Mouse (Mus musculus) MEL (cell line): ENCODE measurements around the gene Eml2. TPM values are rescaled to one million over a fixed set of nuclear protein-coding genes. Genes with fewer than 3 reads are reported as not detected.

Experiments
- DNase-seq: peaks from one replicate; pipeline ENCODE4 v3.0.0; 2011; ENCODE audit warnings: low read depth, low spot score
- H3K27ac ChIP-seq: 2 replicates; pipeline ENCODE4 v1.5.1; 2012; ENCODE audit warnings: low read depth, mild to moderate bottlenecking, control low read depth, low read length, moderate library complexity; ENCODE audit not compliant: control insufficient read depth
- H3K27me3 ChIP-seq, 2 experiments: fragments of 150-350 bp in 1 of 2; sonication (generic) in 1 of 2; 2 replicates each; pipeline ENCODE4 v1.6.1; 2012; ENCODE audit warnings: low read length in 2 of 2, mild to moderate bottlenecking in 2 of 2, improper control_type of control experiment in 1 of 2, moderate library complexity in 1 of 2; ENCODE audit not compliant: insufficient read depth in 2 of 2, control insufficient read depth in 1 of 2
- H3K36me3 ChIP-seq, 2 experiments: 2 replicates each; pipeline ENCODE4 v1.6.1; 2012 to 2014; ENCODE audit warnings: low read length in 2 of 2, improper control_type of control experiment in 1 of 2, inconsistent platforms in 1 of 2, mild to moderate bottlenecking in 1 of 2; ENCODE audit not compliant: insufficient read depth in 2 of 2, control insufficient read depth in 1 of 2
- H3K4me1 ChIP-seq, 2 experiments: fragments of 150-350 bp in 1 of 2; sonication (generic) in 1 of 2; 2 replicates each; pipeline ENCODE4 v1.6.1; 2012; ENCODE audit warnings: low read length in 2 of 2, improper control_type of control experiment in 1 of 2, mild to moderate bottlenecking in 1 of 2; ENCODE audit not compliant: insufficient read depth in 2 of 2, control insufficient read depth in 1 of 2
- H3K4me3 ChIP-seq, 2 experiments: fragments of 150-350 bp in 1 of 2; sonication (generic) in 1 of 2; 2 replicates each; pipeline ENCODE4 v1.5.1; 2012; ENCODE audit warnings: low read depth in 2 of 2, low read length in 2 of 2, mild to moderate bottlenecking in 2 of 2, moderate library complexity in 2 of 2, control low read depth in 1 of 2, improper control_type of control experiment in 1 of 2; ENCODE audit not compliant: control insufficient read depth in 1 of 2, insufficient read depth in 1 of 2
- H3K79me2 ChIP-seq: 2 replicates; pipeline ENCODE4 v1.6.1; 2012; ENCODE audit warnings: mild to moderate bottlenecking, low read length, moderate library complexity; ENCODE audit not compliant: control insufficient read depth, poor library complexity, insufficient read depth
- H3K9ac ChIP-seq: 2 replicates; pipeline ENCODE4 v1.6.1; 2012; ENCODE audit warnings: low read depth, mild to moderate bottlenecking, control low read depth, low read length, moderate library complexity; ENCODE audit not compliant: control insufficient read depth, poor library complexity, severe bottlenecking
- H3K9me3 ChIP-seq: fragments of 150-350 bp; sonication (generic); replicated peaks from 2 replicates; pipeline ENCODE4 v1.6.1; 2012; ENCODE audit warnings: mild to moderate bottlenecking, low read length, improper control_type of control experiment, moderate library complexity; ENCODE audit not compliant: insufficient read depth
- ELF1 ChIP-seq: IDR thresholded peaks from 2 replicates; pipeline ENCODE4 v1.6.1; 2014; ENCODE audit warnings: low read depth, mild to moderate bottlenecking, inconsistent platforms, low read length, improper control_type of control experiment, moderate library complexity
- EP300 ChIP-seq, 2 experiments: IDR thresholded peaks; 2 replicates each; pipeline ENCODE4 v1.6.1; 2011; ENCODE audit warnings: improper control_type of control experiment in 2 of 2, low read length in 2 of 2, low read depth in 1 of 2, mild to moderate bottlenecking in 1 of 2
- ETS1 ChIP-seq: IDR thresholded peaks from 2 replicates; pipeline ENCODE4 v1.6.1; 2012; ENCODE audit warnings: low read depth, mild to moderate bottlenecking, inconsistent platforms, low read length, improper control_type of control experiment, moderate library complexity
- GABPA ChIP-seq: IDR thresholded peaks from 2 replicates; pipeline ENCODE4 v1.6.1; 2012; ENCODE audit warnings: low read depth, mild to moderate bottlenecking, inconsistent platforms, low read length, improper control_type of control experiment, moderate library complexity
- GATA1 ChIP-seq: IDR thresholded peaks from 2 replicates; pipeline ENCODE4 v1.6.1; 2011; ENCODE audit warnings: low read depth, low read length, improper control_type of control experiment
- HCFC1 ChIP-seq: IDR thresholded peaks from 2 replicates; pipeline ENCODE4 v1.6.1; 2012; ENCODE audit warnings: low read depth, mild to moderate bottlenecking, inconsistent platforms, low read length, improper control_type of control experiment, moderate library complexity
- KAT2A ChIP-seq: conservative IDR thresholded peaks from 2 replicates; pipeline ENCODE4 v1.6.1; 2012; ENCODE audit warnings: low read depth, low read length, improper control_type of control experiment, inconsistent platforms
- MAX ChIP-seq: IDR thresholded peaks from 2 replicates; pipeline ENCODE4 v1.6.1; 2011; ENCODE audit warnings: low read length, improper control_type of control experiment
- MXI1 ChIP-seq: IDR thresholded peaks from 2 replicates; pipeline ENCODE4 v1.6.1; 2011; ENCODE audit warnings: mild to moderate bottlenecking, low read depth, low read length, improper control_type of control experiment
- MYC ChIP-seq: IDR thresholded peaks from 2 replicates; pipeline ENCODE4 v1.6.1; 2011; ENCODE audit warnings: low read depth, mild to moderate bottlenecking, low read length, improper control_type of control experiment, moderate library complexity
- NELFE ChIP-seq: IDR thresholded peaks from 2 replicates; pipeline ENCODE4 v1.6.1; 2011; ENCODE audit warnings: low read depth, low read length, improper control_type of control experiment
- NRF1 ChIP-seq: IDR thresholded peaks from 2 replicates; pipeline ENCODE4 v1.6.1; 2014; ENCODE audit warnings: low read depth, mild to moderate bottlenecking, inconsistent platforms, low read length, improper control_type of control experiment, moderate library complexity; ENCODE audit not compliant: poor library complexity, insufficient read depth, severe bottlenecking
- POLR2A ChIP-seq, 2 experiments: IDR thresholded peaks; 2 replicates each; pipeline ENCODE4 v1.6.1; 2011 to 2012; ENCODE audit warnings: low read length in 2 of 2, mild to moderate bottlenecking in 2 of 2, control low read depth in 1 of 2, improper control_type of control experiment in 1 of 2, low read depth in 1 of 2, moderate library complexity in 1 of 2; ENCODE audit not compliant: control insufficient read depth in 1 of 2, insufficient read depth in 1 of 2, poor library complexity in 1 of 2
- POLR2AphosphoS2 ChIP-seq: IDR thresholded peaks from 2 replicates; pipeline ENCODE4 v1.6.1; 2011; ENCODE audit warnings: low read length, improper control_type of control experiment
- RAD21 ChIP-seq: IDR thresholded peaks from 2 replicates; pipeline ENCODE4 v1.6.1; 2011; ENCODE audit warnings: mild to moderate bottlenecking, low read depth, low read length, improper control_type of control experiment
- SIN3A ChIP-seq: IDR thresholded peaks from 2 replicates; pipeline ENCODE4 v1.6.1; 2012; ENCODE audit warnings: low read length, improper control_type of control experiment, inconsistent platforms
- TBP ChIP-seq: IDR thresholded peaks from 2 replicates; pipeline ENCODE4 v1.8.0; 2011; ENCODE audit warnings: low read depth, low read length, improper control_type of control experiment
- TCF12 ChIP-seq: IDR thresholded peaks from 2 replicates; pipeline ENCODE4 v1.6.1; 2014; ENCODE audit warnings: low read depth, mild to moderate bottlenecking, inconsistent platforms, low read length, improper control_type of control experiment, moderate library complexity
- UBTF ChIP-seq: IDR thresholded peaks from 2 replicates; pipeline ENCODE4 v1.6.1; 2012; ENCODE audit warnings: low read depth, mild to moderate bottlenecking, inconsistent platforms, low read length, improper control_type of control experiment, moderate library complexity, borderline replicate concordance; ENCODE audit not compliant: insufficient read depth
- USF1 ChIP-seq: IDR thresholded peaks from 2 replicates; pipeline ENCODE4 v1.6.1; 2014; ENCODE audit warnings: low read depth, mild to moderate bottlenecking, inconsistent platforms, low read length, improper control_type of control experiment, moderate library complexity
- USF2 ChIP-seq, 2 experiments: IDR thresholded peaks; 2 replicates each; pipeline ENCODE4 v1.6.1; 2011 to 2012; ENCODE audit warnings: improper control_type of control experiment in 2 of 2, low read length in 2 of 2, borderline replicate concordance in 1 of 2, inconsistent platforms in 1 of 2, low read depth in 1 of 2, mild to moderate bottlenecking in 1 of 2; ENCODE audit not compliant: insufficient read depth in 1 of 2
- ZC3H11A ChIP-seq: IDR thresholded peaks from 2 replicates; pipeline ENCODE4 v1.6.1; 2012; ENCODE audit warnings: low read depth, mild to moderate bottlenecking, inconsistent platforms, low read length, improper control_type of control experiment
- ZKSCAN1 ChIP-seq: IDR thresholded peaks from 2 replicates; pipeline ENCODE4 v1.6.1; 2012; ENCODE audit warnings: low read depth, mild to moderate bottlenecking, inconsistent platforms, low read length, improper control_type of control experiment, moderate library complexity
- polyA plus RNA-seq, 2 experiments: library from polyadenylated mRNA; stranded (reverse) in 1 of 2; unstranded in 1 of 2; fragments of >175 nt in 1 of 2; fragments of >200 nt in 1 of 2; gene quantifications; 2 replicates each; pipeline versions ENCODE4 v1.2.1 to v1.2.4; 2012; ENCODE audit warnings: low replicate concordance in 2 of 2, low read depth in 1 of 2; ENCODE audit not compliant: insufficient read length in 2 of 2, insufficient read depth in 1 of 2, missing spikeins in 1 of 2
- total RNA-seq: library from RNA; depleted of rRNA; stranded (reverse); fragments of 300-350 nt; gene quantifications from 2 replicates; pipeline ENCODE4 v1.2.3, GENCODE M21; 2012

The Eml2 gene
- total and polyA plus RNA-seq, 3 experiments = 22.0 to 43.6 TPM; not detected in 1

- no peak for TF ChIP-seq POLR2A (IDR thresholded peaks at IDR 0.05; ENCODE audit: control insufficient read depth in 1 of 2, insufficient read depth in 1 of 2, low read depth in 1 of 2, low read length in 2 of 2, poor library complexity in 1 of 2)
- peak; percentile 63 for TF ChIP-seq GATA1
- TF ChIP-seq ZKSCAN1 = no peak
- TF ChIP-seq ETS1 = no peak
- no peak for TF ChIP-seq EP300 (IDR thresholded peaks at IDR 0.05; ENCODE audit: low read depth in 1 of 2, low read length in 2 of 2)
- peak; percentile 60; the same call in 1 of the 2 replicates for TF ChIP-seq MYC
- no peak for TF ChIP-seq NRF1
- TF ChIP-seq ELF1 = no peak
- no peak for TF ChIP-seq GABPA
- no peak for TF ChIP-seq USF1
- TF ChIP-seq POLR2AphosphoS2 = no peak
- no peak for TF ChIP-seq HCFC1
- no peak for TF ChIP-seq ZC3H11A
- TF ChIP-seq MXI1 = peak; percentile 33; the same call in 1 of the 2 replicates
- TF ChIP-seq SIN3A = peak; percentile 57
- no peak for TF ChIP-seq UBTF
- TF ChIP-seq MAX = no peak; the same call in 1 of the 2 replicates
- TF ChIP-seq NELFE = no peak
- TF ChIP-seq KAT2A = no peak
- TF ChIP-seq TBP = no peak
- no peak for TF ChIP-seq RAD21
- no peak for TF ChIP-seq USF2 (IDR thresholded peaks at IDR 0.05; ENCODE audit: borderline replicate concordance in 1 of 2, insufficient read depth in 1 of 2, low read depth in 1 of 2, low read length in 2 of 2)
- no peak for TF ChIP-seq TCF12
- H3K27ac ChIP-seq = no peak overlapping the region
- H3K4me3 ChIP-seq = no peak overlapping the region
- H3K79me2 ChIP-seq = peaks cover 14% of the 10 kb centered on the region
- no peaks in the 10 kb centered on the region for H3K9me3 ChIP-seq
- peaks cover 0 to 6% of the 10 kb centered on the region in 2 experiments; a peak in 2 of 4 replicates for H3K36me3 ChIP-seq
- no peak overlapping the region for H3K9ac ChIP-seq
- peaks cover 4 to 17% of the 10 kb centered on the region in 2 experiments; a peak in 3 of 4 replicates for H3K4me1 ChIP-seq
- H3K27me3 ChIP-seq = no peaks in the 10 kb centered on the region
- DNase-seq = peak; percentile 57
Observed at GRCm38 (mm10) chr7:19147497-19148045, 28.6 kb upstream of the Eml2 start.
